ENCODE assay signal across 10 mouse cellular contexts in the genomic region with DNA sequence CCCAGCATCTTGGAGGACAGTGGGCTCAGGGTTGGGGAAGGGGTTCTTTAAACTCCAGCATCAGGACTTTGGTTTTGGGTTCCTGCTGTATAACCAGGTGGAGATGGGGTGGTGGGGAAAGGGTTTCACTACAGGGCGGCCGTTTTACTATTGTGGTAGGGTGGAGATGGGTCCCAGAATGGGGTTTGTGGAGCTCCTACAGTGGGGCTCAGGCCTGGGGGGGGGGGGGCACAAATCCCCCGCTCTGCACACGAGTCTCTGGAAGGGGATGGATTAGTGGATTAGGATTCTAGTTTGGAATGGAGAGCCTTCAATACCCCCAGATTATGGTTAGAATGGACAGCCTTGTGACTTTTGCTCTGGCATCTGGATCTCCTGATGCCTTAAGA. TPM values are rescaled to one million over a fixed set of nuclear protein-coding genes. Genes with fewer than 3 reads are reported as not detected.
A peak's percentile ranks its signal among the peaks of the same experiment; 100 is the strongest.
DNase-seq lines count a peak whose midpoint lies in the region; ATAC-seq and TF ChIP-seq lines count a peak whose summit lies in the region.
"Had no signal": no experiment of that assay in that cellular context is flagged by ENCODE, and none has a peak within 500 bp of the region (broad histone marks: within the 10 kb centered on the region; RNA-seq: fewer than 3 reads in every experiment).

No protein-coding gene starts in this region.

- TF ChIP-seq POLR2A in liver, adult 2 months (IDR thresholded peaks at IDR 0.05; ENCODE audit: extremely low read depth, insufficient read depth, low read length), result no peak

- H3K27ac ChIP-seq in liver, adult 2 months (replicated peaks; ENCODE audit: insufficient read depth, low read depth, low read length), result peak overlapping the region; percentile 16; the same call in 1 of the 2 replicates
- H3K27ac ChIP-seq in liver, postnatal 0 days (ENCODE audit: low read depth), result no peak overlapping the region
- no peak overlapping the region for H3K27ac ChIP-seq in forebrain, embryonic 14.5 days (ENCODE audit: low read depth, low read length)
- no peak overlapping the region for H3K27ac ChIP-seq in limb, embryonic 11.5 days (replicated peaks; ENCODE audit: low read depth, low read length)
- H3K27ac ChIP-seq in stomach, embryonic 15.5 days, result no peak overlapping the region

- H3K79me2 ChIP-seq in liver, adult 2 months (ENCODE audit: control insufficient read depth, insufficient read depth, low read length), result no peaks in the 10 kb centered on the region

- H3K4me3 ChIP-seq in liver, adult 2 months (ENCODE audit: insufficient read depth, low read depth, low read length), result peak overlapping the region; percentile 55; the same call in 1 of the 2 replicates
- no peak overlapping the region for H3K4me3 ChIP-seq in liver, postnatal 0 days (ENCODE audit: low read depth, low read length)
- H3K4me3 ChIP-seq in forebrain, embryonic 14.5 days (ENCODE audit: low read depth, low read length), result peak overlapping the region; percentile 36
- no peak overlapping the region for H3K4me3 ChIP-seq in limb, embryonic 11.5 days (ENCODE audit: low read depth, low read length)
- H3K4me3 ChIP-seq in stomach, embryonic 15.5 days (replicated peaks), result peak overlapping the region; percentile 29

- no peak for TF ChIP-seq EP300 in liver, postnatal 0 days (IDR thresholded peaks at IDR 0.05; ENCODE audit: low read depth)

- no peak for TF ChIP-seq CTCF in liver, adult 2 months (IDR thresholded peaks at IDR 0.05; ENCODE audit: low read depth, low read length)
- no peak for TF ChIP-seq CTCF in liver, postnatal 0 days (IDR thresholded peaks at IDR 0.05; ENCODE audit: low read depth)

- no peaks in the 10 kb centered on the region for H3K4me1 ChIP-seq in liver, adult 2 months (ENCODE audit: control insufficient read depth, insufficient read depth, low read length)
- no peaks in the 10 kb centered on the region for H3K4me1 ChIP-seq in liver, postnatal 0 days (ENCODE audit: insufficient read depth)
- H3K4me1 ChIP-seq in forebrain, embryonic 14.5 days (ENCODE audit: control insufficient read depth, insufficient read depth, low read length), result peaks cover 6% of the 10 kb centered on the region; the same call in 1 of the 2 replicates
- H3K4me1 ChIP-seq in limb, embryonic 11.5 days (ENCODE audit: control insufficient read depth, insufficient read depth, low read length), result 0 out of 2 replicates have a peak, but pooled peaks cover 3% of the 10 kb centered on the region
- peaks cover 8% of the 10 kb centered on the region for H3K4me1 ChIP-seq in stomach, embryonic 15.5 days

- ATAC-seq in liver, postnatal 0 days, result no peak
- peak; percentile 13 for ATAC-seq in forebrain, embryonic 14.5 days
- no peak for ATAC-seq in limb, embryonic 11.5 days (ENCODE audit: insufficient number of reproducible peaks, low FRiP score, low TSS enrichment, low read depth)
- ATAC-seq in stomach, embryonic 15.5 days (ENCODE audit: insufficient read depth, low FRiP score, low read depth), result no peak
- no peak for ATAC-seq in CD4-positive, CD25-positive, alpha-beta regulatory T cell, adult 4 months
- ATAC-seq: lung, postnatal 0 days; Patski had no signal

- DNase-seq in liver, adult 2 months (ENCODE audit: extremely low read depth, low read depth, low spot score), result no peak
- DNase-seq in liver, postnatal 0 days, result no peak
- DNase-seq in forebrain, embryonic 14.5 days (ENCODE audit: low spot score), result peak; percentile 5
- DNase-seq in limb, embryonic 11.5 days (ENCODE audit: low spot score), result no peak
- DNase-seq in urinary bladder, postnatal 25 days (ENCODE audit: low spot score), result no peak
- DNase-seq: kidney, postnatal 25 days had no signal

- no peaks in the 10 kb centered on the region for H3K9me3 ChIP-seq in liver, postnatal 0 days (ENCODE audit: low read length)
- H3K9me3 ChIP-seq in forebrain, embryonic 14.5 days (replicated peaks; ENCODE audit: control insufficient read depth, low read length), result no peaks in the 10 kb centered on the region
- H3K9me3 ChIP-seq in limb, embryonic 11.5 days (ENCODE audit: control insufficient read depth, low read length), result no peaks in the 10 kb centered on the region
- no peaks in the 10 kb centered on the region for H3K9me3 ChIP-seq in stomach, embryonic 15.5 days

- no peak overlapping the region for H3K9ac ChIP-seq in liver, adult 2 months (ENCODE audit: low read depth, low read length)
- H3K9ac ChIP-seq in liver, postnatal 0 days (replicated peaks), result no peak overlapping the region
- H3K9ac ChIP-seq in forebrain, embryonic 14.5 days (ENCODE audit: low read length), result peak overlapping the region; percentile 67
- no peak overlapping the region for H3K9ac ChIP-seq in limb, embryonic 11.5 days (ENCODE audit: low read length)
- no peak overlapping the region for H3K9ac ChIP-seq in stomach, embryonic 15.5 days

- H3K4me2 ChIP-seq in liver, postnatal 0 days (ENCODE audit: low read depth, low read length), result no peak overlapping the region
- peak overlapping the region; percentile 55 for H3K4me2 ChIP-seq in forebrain, embryonic 14.5 days (ENCODE audit: low read length)
- H3K4me2 ChIP-seq in limb, embryonic 11.5 days (ENCODE audit: low read depth, severe bottlenecking), result peak overlapping the region; percentile 26; the same call in 1 of the 2 replicates
- peak overlapping the region; percentile 56 for H3K4me2 ChIP-seq in stomach, embryonic 15.5 days

- H3K27me3 ChIP-seq in liver, adult 2 months (ENCODE audit: control insufficient read depth, insufficient read depth, low read length), result peaks cover 5% of the 10 kb centered on the region
- H3K27me3 ChIP-seq in liver, postnatal 0 days (ENCODE audit: insufficient read depth, low read length), result peaks cover 27% of the 10 kb centered on the region
- H3K27me3 ChIP-seq in forebrain, embryonic 14.5 days (replicated peaks; ENCODE audit: control insufficient read depth, insufficient read depth, low read length), result no peaks in the 10 kb centered on the region
- peaks cover 25% of the 10 kb centered on the region for H3K27me3 ChIP-seq in limb, embryonic 11.5 days (ENCODE audit: control insufficient read depth, insufficient read depth, low read length)
- peaks cover 33% of the 10 kb centered on the region for H3K27me3 ChIP-seq in stomach, embryonic 15.5 days (replicated peaks)
- H3K27me3 ChIP-seq: Patski had no signal

- H3K36me3 ChIP-seq in liver, adult 2 months (ENCODE audit: control insufficient read depth, insufficient read depth, low read length), result peaks cover 4% of the 10 kb centered on the region; the same call in 1 of the 2 replicates
- H3K36me3 ChIP-seq in liver, postnatal 0 days (replicated peaks; ENCODE audit: insufficient read depth, low read length), result 0 out of 2 replicates have a peak, but pooled peaks cover 4% of the 10 kb centered on the region
- no peaks in the 10 kb centered on the region for H3K36me3 ChIP-seq in forebrain, embryonic 14.5 days (ENCODE audit: control insufficient read depth, insufficient read depth, low read length)
- H3K36me3 ChIP-seq in limb, embryonic 11.5 days (ENCODE audit: control insufficient read depth, insufficient read depth, low read length), result no peaks in the 10 kb centered on the region
- no peaks in the 10 kb centered on the region for H3K36me3 ChIP-seq in stomach, embryonic 15.5 days

- WGBS in liver, adult 2 months, result 28% methylated on average over 4 of the region's 4 CpGs
- 29% methylated on average over 4 of the region's 4 CpGs for WGBS in liver, postnatal 0 days (ENCODE audit: insufficient replicate concordance)
- 20% methylated on average over 4 of the region's 4 CpGs for WGBS in forebrain, embryonic 14.5 days
- 14% methylated on average over 4 of the region's 4 CpGs for WGBS in limb, embryonic 11.5 days
- WGBS in stomach, embryonic 15.5 days, result 20% methylated on average over 4 of the region's 4 CpGs

RNA-seq across cellular contexts. Expression of a gene that starts 0.9 kb away (rescaled TPM):
- total RNA-seq in liver, adult 2 months (2014; rRNA removed), result 1.4 and 1.5 TPM in 2 replicates
- polyA plus RNA-seq in liver, adult 2 months (2012; rRNA removed), result 1.3 and 1.7 TPM in 2 replicates
- 0.08 TPM in 2 replicates for polyA plus RNA-seq in liver, postnatal 0 days (2015; fragmentation: Nextera tagmentation; extraction: Ambion mirVana)
- 7.9 and 9.7 TPM in 2 replicates for polyA plus RNA-seq in forebrain, embryonic 14.5 days (2014; fragmentation: Nextera tagmentation; extraction: Ambion mirVana)
- not detected in 2 replicates for polyA plus RNA-seq in limb, embryonic 11.5 days (2014; fragmentation: Nextera tagmentation; extraction: Ambion mirVana)
- 1.0 and 1.4 TPM in 2 replicates for polyA plus RNA-seq in stomach, embryonic 15.5 days (2015; fragmentation: Nextera tagmentation; extraction: Ambion mirVana)
- polyA plus RNA-seq in CD4-positive, CD25-positive, alpha-beta regulatory T cell, adult 4 months (2017; shearing (Covaris generic)), result not detected

RNA-seq across cellular contexts. Expression of a gene that starts 10.7 kb away (rescaled TPM):
- not detected in 2 replicates for total RNA-seq in liver, adult 2 months (2014; rRNA removed)
- polyA plus RNA-seq in liver, adult 2 months (2012; rRNA removed), result not detected in 2 replicates
- not detected in 2 replicates for polyA plus RNA-seq in liver, postnatal 0 days (2015; fragmentation: Nextera tagmentation; extraction: Ambion mirVana)
- polyA plus RNA-seq in forebrain, embryonic 14.5 days (2014; fragmentation: Nextera tagmentation; extraction: Ambion mirVana), result not detected in 2 replicates
- not detected in 2 replicates for polyA plus RNA-seq in limb, embryonic 11.5 days (2014; fragmentation: Nextera tagmentation; extraction: Ambion mirVana)
- polyA plus RNA-seq in stomach, embryonic 15.5 days (2015; fragmentation: Nextera tagmentation; extraction: Ambion mirVana), result not detected in 2 replicates
- polyA plus RNA-seq in CD4-positive, CD25-positive, alpha-beta regulatory T cell, adult 4 months (2017; shearing (Covaris generic)), result not detected
- polyA plus RNA-seq: lung, postnatal 0 days; Patski had no signal

RNA-seq across cellular contexts. Expression of a gene that starts 16.5 kb away (rescaled TPM):
- total RNA-seq in liver, adult 2 months (2014; rRNA removed), result 17.4 and 19.3 TPM in 2 replicates
- 24.7 and 29.7 TPM in 2 replicates for polyA plus RNA-seq in liver, adult 2 months (2012; rRNA removed)
- 17.9 and 18.4 TPM in 2 replicates for polyA plus RNA-seq in liver, postnatal 0 days (2015; fragmentation: Nextera tagmentation; extraction: Ambion mirVana)
- 40.7 and 42.9 TPM in 2 replicates for polyA plus RNA-seq in forebrain, embryonic 14.5 days (2014; fragmentation: Nextera tagmentation; extraction: Ambion mirVana)
- polyA plus RNA-seq in limb, embryonic 11.5 days (2014; fragmentation: Nextera tagmentation; extraction: Ambion mirVana), result 22.0 and 22.4 TPM in 2 replicates
- polyA plus RNA-seq in stomach, embryonic 15.5 days (2015; fragmentation: Nextera tagmentation; extraction: Ambion mirVana), result 23.5 and 26.9 TPM in 2 replicates
- 10 to 100 TPM; 28.7 to 33.1 TPM for polyA plus RNA-seq in CD4-positive, CD25-positive, alpha-beta regulatory T cell, adult 4 months (2017; shearing (Covaris generic))

RNA-seq across cellular contexts. Expression of a gene that starts 19.2 kb away (rescaled TPM):
- not detected in 2 replicates for total RNA-seq in liver, adult 2 months (2014; rRNA removed)
- not detected in 2 replicates for polyA plus RNA-seq in liver, adult 2 months (2012; rRNA removed)
- polyA plus RNA-seq in liver, postnatal 0 days (2015; fragmentation: Nextera tagmentation; extraction: Ambion mirVana), result not detected in 2 replicates
- not detected in 2 replicates for polyA plus RNA-seq in forebrain, embryonic 14.5 days (2014; fragmentation: Nextera tagmentation; extraction: Ambion mirVana)
- not detected in 2 replicates for polyA plus RNA-seq in limb, embryonic 11.5 days (2014; fragmentation: Nextera tagmentation; extraction: Ambion mirVana)
- polyA plus RNA-seq in stomach, embryonic 15.5 days (2015; fragmentation: Nextera tagmentation; extraction: Ambion mirVana), result not detected in 2 replicates
- polyA plus RNA-seq in CD4-positive, CD25-positive, alpha-beta regulatory T cell, adult 4 months (2017; shearing (Covaris generic)), result not detected
- polyA plus RNA-seq: lung, postnatal 0 days; Patski had no signal

RNA-seq across cellular contexts. Expression of a gene that starts 37.5 kb away (rescaled TPM):
- 411 and 412 TPM in 2 replicates for total RNA-seq in liver, adult 2 months (2014; rRNA removed)
- 271 and 349 TPM in 2 replicates for polyA plus RNA-seq in liver, adult 2 months (2012; rRNA removed)
- polyA plus RNA-seq in liver, postnatal 0 days (2015; fragmentation: Nextera tagmentation; extraction: Ambion mirVana), result 194 and 203 TPM in 2 replicates
- polyA plus RNA-seq in forebrain, embryonic 14.5 days (2014; fragmentation: Nextera tagmentation; extraction: Ambion mirVana), result 138 and 154 TPM in 2 replicates
- 188 and 195 TPM in 2 replicates for polyA plus RNA-seq in limb, embryonic 11.5 days (2014; fragmentation: Nextera tagmentation; extraction: Ambion mirVana)
- 155 and 165 TPM in 2 replicates for polyA plus RNA-seq in stomach, embryonic 15.5 days (2015; fragmentation: Nextera tagmentation; extraction: Ambion mirVana)
- polyA plus RNA-seq in CD4-positive, CD25-positive, alpha-beta regulatory T cell, adult 4 months (2017; shearing (Covaris generic)), result 10 to 100 TPM; 69.1 to 90.2 TPM

Comparison
In these comparisons a context has a peak if more than half of its experiments do, and no peak if none do; other contexts are left out.
1. H3K4me3 ChIP-seq: peak in liver, adult 2 months (single experiment), forebrain, embryonic 14.5 days (single experiment) and stomach, embryonic 15.5 days (single experiment); none in liver, postnatal 0 days (single experiment) and limb, embryonic 11.5 days (single experiment).